Mouse (Mus musculus) CH12.LX (cell line): ENCODE measurements around the gene Cyp4f16. TPM values are rescaled to one million over a fixed set of nuclear protein-coding genes. Genes with fewer than 3 reads are reported as not detected.

Experiments used
- DNase-seq: peaks from one replicate; pipeline ENCODE4 v3.0.0-alpha.2; 2013; ENCODE audit errors: extremely low read depth
- H3K27ac ChIP-seq: 2 replicates; pipeline ENCODE4 v1.5.1; 2012; ENCODE audit warnings: low read depth, mild to moderate bottlenecking, control low read depth, moderate library complexity; ENCODE audit not compliant: insufficient read depth
- H3K27me3 ChIP-seq: replicated peaks from 2 replicates; pipeline ENCODE3; 2012; ENCODE audit warnings: inconsistent platforms
- H3K36me3 ChIP-seq, 2 experiments: replicated peaks in 1 of 2; 2 replicates each; pipeline versions ENCODE3 to v1.6.1; 2012; ENCODE audit warnings: inconsistent platforms in 1 of 2, low read length in 1 of 2, mild to moderate bottlenecking in 1 of 2, mixed read lengths in 1 of 2, moderate library complexity in 1 of 2; ENCODE audit not compliant: control insufficient read depth in 1 of 2, insufficient read depth in 1 of 2
- H3K4me1 ChIP-seq, 2 experiments: 2 replicates each; pipeline ENCODE4 v1.6.1; 2012; ENCODE audit warnings: inconsistent platforms in 1 of 2, moderate library complexity in 1 of 2; ENCODE audit not compliant: insufficient read depth in 2 of 2, control insufficient read depth in 1 of 2
- H3K4me2 ChIP-seq: 2 replicates; pipeline ENCODE4 v1.6.1; 2012; ENCODE audit warnings: low read depth, mild to moderate bottlenecking, control low read depth; ENCODE audit not compliant: poor library complexity, insufficient read depth, severe bottlenecking
- H3K4me3 ChIP-seq, 3 experiments: fragments of 150-350 bp in 1 of 3; sonication (generic) in 1 of 3; replicated peaks in 1 of 3; 2 replicates each; pipeline versions ENCODE3 to v1.5.1; 2011 to 2012; ENCODE audit warnings: low read depth in 2 of 3, low read length in 2 of 3, mild to moderate bottlenecking in 2 of 3, moderate library complexity in 2 of 3, control low read depth in 1 of 3, improper control_type of control experiment in 1 of 3, inconsistent platforms in 1 of 3, mixed read lengths in 1 of 3; ENCODE audit not compliant: poor library complexity in 1 of 3
- H3K79me2 ChIP-seq: replicated peaks from 2 replicates; pipeline ENCODE4 v1.6.1; 2012; ENCODE audit warnings: mild to moderate bottlenecking, moderate library complexity; ENCODE audit not compliant: control insufficient read depth, poor library complexity, insufficient read depth, severe bottlenecking; ENCODE audit errors: extremely low read depth
- H3K9ac ChIP-seq: 2 replicates; pipeline ENCODE4 v1.6.1; 2012; ENCODE audit warnings: low read depth, mild to moderate bottlenecking, control low read depth, moderate library complexity; ENCODE audit not compliant: insufficient read depth
- H3K9me3 ChIP-seq: replicated peaks from 2 replicates; pipeline ENCODE3; 2012; ENCODE audit warnings: low read length, inconsistent platforms, mixed read lengths
- BHLHE40 ChIP-seq: IDR thresholded peaks from 2 replicates; pipeline ENCODE4 v1.6.1; 2011; ENCODE audit warnings: mild to moderate bottlenecking, low read depth, low read length, improper control_type of control experiment
- CHD1 ChIP-seq: IDR thresholded peaks from 2 replicates; pipeline ENCODE4 v1.6.1; 2012; ENCODE audit warnings: low read depth, low read length, improper control_type of control experiment, inconsistent platforms
- CHD2 ChIP-seq: IDR thresholded peaks from 2 replicates; pipeline ENCODE4 v1.6.1; 2011; ENCODE audit warnings: low read length, improper control_type of control experiment
- CTCF ChIP-seq, 2 experiments: IDR thresholded peaks in 1 of 2; conservative IDR thresholded peaks in 1 of 2; 2 replicates each; pipeline ENCODE4 v1.5.1; 2011 to 2012; ENCODE audit warnings: low read depth in 2 of 2, low read length in 2 of 2, improper control_type of control experiment in 1 of 2, inconsistent platforms in 1 of 2, mild to moderate bottlenecking in 1 of 2, moderate library complexity in 1 of 2
- E2F4 ChIP-seq: IDR thresholded peaks from 2 replicates; pipeline ENCODE4 v1.6.1; 2011; ENCODE audit warnings: low read depth, low read length, improper control_type of control experiment; ENCODE audit not compliant: insufficient replicate concordance
- ELF1 ChIP-seq: IDR thresholded peaks from 2 replicates; pipeline ENCODE4 v1.6.1; 2014; ENCODE audit warnings: low read depth, mild to moderate bottlenecking, inconsistent platforms, low read length, improper control_type of control experiment
- ETS1 ChIP-seq: conservative IDR thresholded peaks from 2 replicates; pipeline ENCODE4 v1.6.1; 2012; ENCODE audit warnings: low read depth, mild to moderate bottlenecking, inconsistent platforms, low read length, improper control_type of control experiment, moderate library complexity
- GABPA ChIP-seq: IDR thresholded peaks from 2 replicates; pipeline ENCODE4 v1.6.1; 2012; ENCODE audit warnings: low read depth, low read length, improper control_type of control experiment, inconsistent platforms; ENCODE audit not compliant: insufficient replicate concordance
- HCFC1 ChIP-seq: IDR thresholded peaks from 2 replicates; pipeline ENCODE4 v1.6.1; 2012; ENCODE audit warnings: low read depth, mild to moderate bottlenecking, inconsistent platforms, low read length, improper control_type of control experiment
- IRF4 ChIP-seq: IDR thresholded peaks from 2 replicates; pipeline ENCODE4 v1.6.1; 2014; ENCODE audit warnings: low read depth, mild to moderate bottlenecking, inconsistent platforms, low read length, improper control_type of control experiment
- JUN ChIP-seq: IDR thresholded peaks from 2 replicates; pipeline ENCODE4 v1.6.1; 2011; ENCODE audit warnings: low read depth, mild to moderate bottlenecking, low read length, improper control_type of control experiment, moderate library complexity; ENCODE audit not compliant: insufficient read depth
- JUND ChIP-seq: conservative IDR thresholded peaks from 2 replicates; pipeline ENCODE4 v1.6.1; 2011; ENCODE audit warnings: low read depth, low read length, improper control_type of control experiment
- KAT2A ChIP-seq: IDR thresholded peaks from 2 replicates; pipeline ENCODE4 v1.6.1; 2012; ENCODE audit warnings: low read length, improper control_type of control experiment, inconsistent platforms; ENCODE audit not compliant: insufficient replicate concordance
- MAFK ChIP-seq: IDR thresholded peaks from 2 replicates; pipeline ENCODE4 v1.6.1; 2011; ENCODE audit warnings: low read length, improper control_type of control experiment; ENCODE audit not compliant: insufficient replicate concordance
- MAX ChIP-seq: IDR thresholded peaks from 2 replicates; pipeline ENCODE4 v1.6.1; 2011; ENCODE audit warnings: low read length, improper control_type of control experiment
- MEF2A ChIP-seq: IDR thresholded peaks from 2 replicates; pipeline ENCODE4 v1.6.1; 2014; ENCODE audit warnings: low read depth, mild to moderate bottlenecking, inconsistent platforms, low read length, improper control_type of control experiment, borderline replicate concordance
- MXI1 ChIP-seq: IDR thresholded peaks from 2 replicates; pipeline ENCODE4 v1.6.1; 2011; ENCODE audit warnings: mild to moderate bottlenecking, low read depth, low read length, improper control_type of control experiment
- MYC ChIP-seq: IDR thresholded peaks from 2 replicates; pipeline ENCODE4 v1.6.1; 2011; ENCODE audit warnings: low read depth, mild to moderate bottlenecking, improper control_type of control experiment, low read length
- NELFE ChIP-seq: IDR thresholded peaks from 2 replicates; pipeline ENCODE4 v1.6.1; 2011; ENCODE audit warnings: low read depth, low read length, improper control_type of control experiment
- NRF1 ChIP-seq: IDR thresholded peaks from 2 replicates; pipeline ENCODE4 v1.6.1; 2014; ENCODE audit warnings: low read depth, mild to moderate bottlenecking, inconsistent platforms, low read length, improper control_type of control experiment, moderate library complexity
- PAX5 ChIP-seq: IDR thresholded peaks from 2 replicates; pipeline ENCODE4 v1.6.1; 2012; ENCODE audit warnings: low read length, inconsistent platforms, mixed read lengths
- POLR2A ChIP-seq: IDR thresholded peaks from 2 replicates; pipeline ENCODE4 v1.6.1; 2011; ENCODE audit warnings: low read depth, mild to moderate bottlenecking, improper control_type of control experiment, low read length
- POLR2AphosphoS2 ChIP-seq: IDR thresholded peaks from 2 replicates; pipeline ENCODE4 v1.6.1; 2011; ENCODE audit warnings: low read depth, low read length, improper control_type of control experiment
- SMC3 ChIP-seq: IDR thresholded peaks from 2 replicates; pipeline ENCODE4 v1.6.1; 2011; ENCODE audit warnings: low read depth, low read length, improper control_type of control experiment
- TBP ChIP-seq: conservative IDR thresholded peaks from 2 replicates; pipeline ENCODE4 v1.6.1; 2011; ENCODE audit warnings: low read depth, low read length, improper control_type of control experiment
- TCF12 ChIP-seq: IDR thresholded peaks from 2 replicates; pipeline ENCODE4 v1.6.1; 2014; ENCODE audit warnings: low read depth, mild to moderate bottlenecking, inconsistent platforms, low read length, improper control_type of control experiment
- UBTF ChIP-seq: IDR thresholded peaks from 2 replicates; pipeline ENCODE4 v1.6.1; 2012; ENCODE audit warnings: low read depth, mild to moderate bottlenecking, inconsistent platforms, low read length, improper control_type of control experiment, moderate library complexity
- USF2 ChIP-seq: conservative IDR thresholded peaks from 2 replicates; pipeline ENCODE4 v1.6.1; 2011; ENCODE audit warnings: low read depth, low read length, improper control_type of control experiment
- ZC3H11A ChIP-seq: IDR thresholded peaks from 2 replicates; pipeline ENCODE4 v1.6.1; 2012; ENCODE audit warnings: low read depth, mild to moderate bottlenecking, inconsistent platforms, low read length, improper control_type of control experiment
- ZKSCAN1 ChIP-seq: IDR thresholded peaks from 2 replicates; pipeline ENCODE4 v1.6.1; 2012; ENCODE audit warnings: low read depth, inconsistent platforms, low read length, improper control_type of control experiment, borderline replicate concordance
- ZMIZ1 ChIP-seq: IDR thresholded peaks from 2 replicates; pipeline ENCODE4 v1.6.1; 2012; ENCODE audit warnings: low read depth, mild to moderate bottlenecking, inconsistent platforms, low read length, improper control_type of control experiment
- dilution Hi-C: fragments of 300-500 bp; cut with MboI; formaldehyde crosslinking; loops from 2 replicates; pipeline ENCODE4 v1.14.3; 2020; ENCODE audit warnings: low sequenced_read_pairs; ENCODE audit not compliant: extremely low pct_unique_long_range_greater_than_20kb, extremely low pct_ligation_motif_present
- in situ Hi-C: fragments of 300-500 bp; cut with MboI; formaldehyde crosslinking; loops from 3 replicates; pipeline ENCODE4 v1.14.3; 2019; ENCODE audit warnings: low sequenced_read_pairs, low pct_ligation_motif_present, low pct_unique_long_range_greater_than_20kb, mixed read lengths
- polyA plus RNA-seq: library from polyadenylated mRNA; unstranded; fragments of >175 nt; gene quantifications from 2 replicates; pipeline ENCODE4 v1.2.1, GENCODE M21; 2012; ENCODE audit warnings: low read depth; ENCODE audit not compliant: insufficient read length
- total RNA-seq, 2 experiments: library from RNA; depleted of rRNA; stranded (reverse); fragments of 300-350 nt in 1 of 2; fragments of >200 nt in 1 of 2; gene quantifications; 2 replicates each; pipeline ENCODE4 v1.2.3; 2012 to 2014

The Cyp4f16 gene
- total and polyA plus RNA-seq, 3 experiments = 28.3 to 33.9 (median 30.0) TPM

DNA sequence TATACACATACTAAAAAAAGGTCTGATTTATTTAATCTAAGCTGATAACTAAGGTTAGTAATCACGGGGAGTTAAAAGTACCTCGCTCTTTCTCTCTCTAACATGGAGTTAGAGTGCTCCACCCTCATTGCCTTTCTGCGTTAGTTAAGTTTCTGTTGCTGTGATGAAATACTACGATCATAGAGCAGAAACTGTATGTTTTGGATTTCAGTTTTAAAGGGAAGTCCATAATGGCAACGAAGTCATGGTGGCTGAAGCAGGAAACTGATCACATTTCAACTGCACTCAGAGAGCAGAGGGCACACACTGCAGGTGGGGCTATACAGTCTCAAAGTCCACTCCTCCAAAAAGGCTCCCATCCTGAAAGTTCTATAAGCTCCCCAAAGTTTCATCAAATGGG is 13.5 kb upstream of the Cyp4f16 start:
- Histone ChIP-seq H3K4me1 (peaks cover 19 to 61% of the 10 kb centered on the region in 2 experiments), H3K79me2 (peaks cover 12% of the 10 kb centered on the region), H3K27me3 (no peaks in the 10 kb centered on the region), H3K9ac (peak overlapping the region; percentile 92), H3K27ac (no peak overlapping the region), H3K36me3 (peaks cover 14 to 63% of the 10 kb centered on the region in 2 experiments), H3K9me3 (no peaks in the 10 kb centered on the region), H3K4me2 (peak overlapping the region; percentile 90), H3K4me3 (peak overlapping the region; percentile 67 to 91 (median 89))
- peak; percentile 20 for DNase-seq
- dilution Hi-C loops = no loop called here
- in situ Hi-C loops = loop anchor here (10.0 kb wide), 1 partner anchor 152 kb away; no protein-coding TSS in a partner anchor
- TF ChIP-seq MAX (no peak), E2F4 (no peak), ZKSCAN1 (no peak), UBTF (no peak), NELFE (no peak), HCFC1 (no peak), TBP (no peak), JUN (no peak), MYC (no peak), ELF1 (no peak), SMC3 (no peak), ZMIZ1 (no peak), IRF4 (no peak), CHD2 (no peak), PAX5 (no peak), BHLHE40 (no peak), ZC3H11A (no peak), CHD1 (no peak)

DNA sequence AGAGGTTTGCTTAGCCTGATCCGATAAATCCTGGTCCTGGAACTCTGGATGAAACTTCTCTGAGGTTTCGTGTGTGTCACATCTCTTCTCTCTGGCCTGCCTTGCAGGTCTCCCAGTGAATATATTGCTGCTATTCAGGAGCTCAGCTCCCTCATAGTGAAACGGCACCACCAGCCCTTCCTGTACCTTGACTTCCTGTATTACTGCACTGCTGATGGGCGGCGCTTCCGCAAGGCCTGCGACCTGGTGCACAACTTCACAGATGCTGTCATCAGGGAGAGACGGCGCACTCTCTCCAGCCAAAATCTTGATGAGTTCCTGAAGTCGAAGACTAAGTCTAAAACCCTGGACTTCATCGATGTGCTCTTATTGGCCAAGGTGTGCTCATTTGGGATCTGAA is 12.5 kb upstream of the Cyp4f16 start:
- Histone ChIP-seq H3K9me3 (no peaks in the 10 kb centered on the region), H3K27me3 (no peaks in the 10 kb centered on the region), H3K9ac (peak overlapping the region; percentile 92), H3K79me2 (peaks cover 12% of the 10 kb centered on the region), H3K4me1 (peaks cover 19 to 66% of the 10 kb centered on the region in 2 experiments), H3K4me3 (peak overlapping the region; percentile 67 to 91 (median 89)), H3K27ac (peak overlapping the region; percentile 39; the same call in 1 of the 2 replicates), H3K4me2 (peak overlapping the region; percentile 93; the same call in 1 of the 2 replicates), H3K36me3 (peaks cover 14 to 58% of the 10 kb centered on the region in 2 experiments)
- in situ Hi-C loops = loop anchor here (10.0 kb wide), 1 partner anchor 151 kb away; no protein-coding TSS in a partner anchor
- dilution Hi-C loops = no loop called here
- DNase-seq = peak; percentile 88
- TF ChIP-seq GABPA (no peak; the same call in 1 of the 2 replicates), ZKSCAN1 (no peak), POLR2AphosphoS2 (peak; percentile 81), ELF1 (peak; percentile 97), USF2 (no peak), TCF12 (peak; percentile 82), MXI1 (peak; percentile 64; the same call in 1 of the 2 replicates), MEF2A (0 out of 2 replicates have a peak, but pooled peaks have one; percentile 10), IRF4 (peak; percentile 43; the same call in 1 of the 2 replicates), PAX5 (no peak), ETS1 (0 out of 2 replicates have a peak, but pooled peaks have one; percentile 25), CHD2 (no peak), ZMIZ1 (peak; percentile 79; the same call in 1 of the 2 replicates), MAFK (no peak), NELFE (peak; percentile 91), KAT2A (no peak), NRF1 (no peak; the same call in 1 of the 2 replicates), POLR2A (peak; percentile 94), JUND (0 out of 2 replicates have a peak, but pooled peaks have one; percentile 12), CTCF (conservative IDR thresholded peaks at IDR 0.05 in 1 of 2, IDR thresholded peaks at IDR 0.05 in 1 of 2; ENCODE audit: low read depth in 2 of 2, low read length in 2 of 2) (no peak), UBTF (no peak), CHD1 (no peak), MYC (0 out of 2 replicates have a peak, but pooled peaks have one; percentile 45)
